Mouse (Mus musculus) stomach, postnatal 0 days (tissue): ENCODE results near the gene Heatr1.

Source experiments
- CTCF ChIP-seq: IDR thresholded peaks from 2 replicates; pipeline ENCODE4 v1.5.1; 2016; ENCODE audit warnings: antibody characterized with exemption, low read depth, mild to moderate bottlenecking, moderate library complexity
- EP300 ChIP-seq: optimal IDR thresholded peaks from 2 replicates; pipeline ENCODE3; 2016; ENCODE audit warnings: antibody characterized with exemption

- no peak for TF ChIP-seq CTCF
- no peak for TF ChIP-seq EP300
Observed at GRCm38 (mm10) chr13:12453150-12453549, 58.3 kb downstream of the Heatr1 start.
